Mouse (Mus musculus) cerebellum, adult 9-10 months (tissue): Measurements from ENCODE around the gene Gm49711.

Experiments used
- DNase-seq: peaks from one replicate; pipeline ENCODE4 v3.0.0; 2022

Gm49711 gene

DNA sequence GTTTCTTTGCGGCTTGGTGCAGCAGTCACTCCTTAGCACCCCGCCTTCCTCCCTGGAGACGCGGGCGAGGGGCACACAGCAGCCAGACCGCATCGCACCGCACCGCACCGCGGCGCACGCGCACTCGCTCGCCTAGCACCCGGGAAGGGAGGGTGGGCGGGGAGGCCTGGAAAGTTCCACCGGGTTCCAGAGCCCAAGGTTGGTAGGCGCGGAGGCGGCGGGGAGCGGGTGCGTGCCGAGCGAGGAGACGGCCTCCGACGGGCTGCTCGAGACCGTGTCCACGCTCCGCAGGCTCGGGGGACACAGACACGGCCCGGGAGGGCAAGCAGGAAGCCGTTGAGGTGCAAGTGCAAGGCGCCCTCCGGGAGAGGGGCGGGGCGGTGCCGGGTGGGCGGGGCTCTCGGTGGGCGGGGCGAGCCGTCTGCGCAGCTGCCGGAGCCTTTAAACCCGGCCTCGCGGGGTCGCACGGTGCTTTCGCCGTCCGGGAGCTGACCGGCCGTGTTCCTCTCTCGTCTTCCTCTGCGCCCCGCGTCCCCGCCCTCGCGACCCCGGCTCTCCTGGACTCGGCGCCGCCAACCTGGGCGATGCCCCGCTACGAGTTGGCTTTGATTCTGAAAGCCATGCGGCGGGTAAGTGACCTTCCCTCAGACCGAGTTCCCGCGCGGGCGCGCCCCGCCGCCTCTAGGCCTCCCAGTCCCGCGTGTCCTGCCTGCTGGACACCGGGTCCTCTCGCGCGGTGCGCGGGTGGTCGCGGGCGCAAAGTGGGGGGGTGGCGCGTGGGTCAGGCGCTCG, at the start of gene Gm49711, which contains the start of the genes Mrps6 and Slc5a3:
TSS of gene Gm49711 (plus strand) at position 465 of the 792 bp plus-strand sequence.
TSS of gene Mrps6 (plus strand) at position 419 of the 792 bp plus-strand sequence.
TSS of gene Slc5a3 (plus strand) at position 471 of the 792 bp plus-strand sequence.
- peak; percentile 88 for DNase-seq

DNA sequence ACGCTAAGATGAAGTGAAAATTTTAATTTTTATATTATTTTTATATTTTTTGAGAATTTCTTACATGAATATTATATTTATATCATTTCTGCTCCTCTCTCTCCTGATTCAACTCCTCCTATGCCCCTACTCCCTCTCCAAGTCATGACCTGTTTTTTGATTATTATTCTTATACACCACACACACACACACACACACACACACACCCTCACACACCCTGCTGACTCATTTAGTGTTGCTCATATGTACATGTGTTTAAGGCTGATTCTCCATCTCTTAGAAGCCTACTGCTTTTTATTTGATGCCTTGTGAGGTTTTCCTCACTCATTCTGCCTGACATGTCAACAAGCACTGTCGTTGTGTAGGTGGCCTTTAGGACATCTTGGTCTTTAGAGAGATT, 48.5 kb upstream of the Gm49711 start:
- DNase-seq = no peak

DNA sequence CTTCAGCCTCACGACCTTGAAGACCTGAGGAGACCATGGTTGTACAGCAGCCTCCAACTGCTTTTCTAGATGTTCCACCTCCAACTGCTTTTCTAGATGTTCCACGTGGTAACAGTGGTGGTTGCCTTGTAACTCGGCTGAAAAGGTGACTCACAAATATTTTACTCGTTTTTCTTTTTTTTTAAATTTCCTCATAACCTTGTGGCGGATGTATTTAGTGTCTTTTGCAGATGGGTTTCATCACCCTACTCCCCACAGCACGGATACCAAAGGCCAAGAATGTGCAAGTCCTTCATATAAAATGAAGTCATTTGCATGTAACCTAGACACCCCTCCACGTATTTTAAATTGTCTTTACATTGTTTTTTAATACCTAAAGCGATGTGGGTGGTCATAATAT, 41.3 kb upstream of the Gm49711 start:
- DNase-seq = no peak

DNA sequence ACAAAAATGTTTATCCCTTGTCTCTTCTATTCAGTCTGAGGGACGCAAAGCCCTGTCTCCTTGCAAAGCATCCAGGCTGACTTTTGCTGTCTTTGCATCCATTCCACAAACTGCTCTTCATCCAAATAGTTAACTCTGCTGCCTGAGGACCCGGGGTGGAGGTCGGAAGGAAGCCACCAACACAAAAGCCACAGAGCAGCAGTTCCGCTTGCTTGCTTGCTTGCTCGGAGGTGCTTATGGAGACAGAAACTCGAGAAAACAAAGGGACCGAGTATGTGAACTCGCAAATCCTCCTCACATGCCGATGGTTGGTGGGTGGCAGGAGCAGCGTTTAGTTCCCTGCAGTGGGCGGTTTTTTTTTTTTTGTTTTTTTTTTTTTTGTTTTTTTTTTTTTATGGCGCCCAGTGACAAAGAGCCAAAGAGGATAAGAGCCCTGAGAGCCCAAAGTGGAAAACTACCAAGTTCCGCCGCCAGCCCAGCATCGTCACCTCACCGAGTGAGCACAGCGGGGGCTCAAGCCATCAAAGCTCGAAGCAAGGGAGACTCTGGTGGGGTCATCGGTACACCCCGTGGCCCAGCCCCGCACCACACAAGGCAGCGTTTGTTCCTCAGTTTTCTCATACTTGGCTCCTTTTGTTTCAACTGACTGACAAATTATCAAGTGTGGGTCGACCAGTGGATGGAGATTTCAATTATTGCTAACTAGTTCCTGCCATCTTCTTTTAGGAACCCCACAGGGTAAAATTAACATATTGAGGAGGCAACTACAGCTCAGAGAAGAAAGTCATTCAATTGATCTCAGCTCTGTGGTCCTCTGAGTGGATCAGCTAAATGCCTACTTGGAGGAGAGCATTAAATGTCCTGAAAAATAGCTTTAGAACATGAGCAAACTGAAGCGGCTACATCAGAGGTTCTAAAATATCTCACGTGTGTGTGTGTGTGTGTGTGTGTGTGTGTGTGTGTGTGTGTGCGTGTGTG, 38.7 kb upstream of the Gm49711 start:
- peak; percentile 8 for DNase-seq

DNA sequence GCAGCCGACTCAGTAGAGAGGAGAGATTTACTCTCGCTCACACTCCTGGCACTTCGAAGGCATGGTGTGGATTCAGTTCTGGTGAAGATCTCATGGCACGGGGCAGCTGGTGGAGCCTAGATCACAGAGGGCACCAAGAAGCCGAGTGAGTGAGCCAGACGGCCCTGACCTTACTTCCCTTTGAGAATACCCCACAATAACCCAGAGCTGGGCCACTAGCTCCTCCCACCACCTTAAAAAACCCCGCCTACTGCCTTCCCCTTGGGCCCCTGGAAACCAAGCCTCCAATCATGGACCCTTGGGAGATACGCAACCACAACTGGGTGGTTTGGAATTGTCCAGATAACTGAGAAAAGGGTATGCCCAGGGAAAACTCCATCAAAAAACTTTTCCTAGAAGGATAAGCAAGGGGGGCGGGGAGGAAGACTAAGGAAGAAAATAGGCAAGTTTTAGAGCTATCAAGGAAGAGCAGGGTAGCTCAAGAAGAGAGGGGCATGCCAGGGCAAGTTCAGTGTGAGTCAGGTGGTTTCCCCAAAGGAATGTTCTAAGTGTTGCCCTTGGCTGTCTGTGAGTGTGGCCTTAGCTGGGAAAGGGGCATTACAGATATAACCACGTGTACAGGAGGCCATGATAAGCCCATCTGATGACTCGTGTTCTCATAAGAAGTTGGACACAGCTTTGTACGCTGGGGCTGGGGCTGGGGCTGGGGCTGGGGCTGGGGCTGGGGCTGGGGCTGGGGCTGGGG, 36.3 kb upstream of the Gm49711 start:
- DNase-seq = no peak

DNA sequence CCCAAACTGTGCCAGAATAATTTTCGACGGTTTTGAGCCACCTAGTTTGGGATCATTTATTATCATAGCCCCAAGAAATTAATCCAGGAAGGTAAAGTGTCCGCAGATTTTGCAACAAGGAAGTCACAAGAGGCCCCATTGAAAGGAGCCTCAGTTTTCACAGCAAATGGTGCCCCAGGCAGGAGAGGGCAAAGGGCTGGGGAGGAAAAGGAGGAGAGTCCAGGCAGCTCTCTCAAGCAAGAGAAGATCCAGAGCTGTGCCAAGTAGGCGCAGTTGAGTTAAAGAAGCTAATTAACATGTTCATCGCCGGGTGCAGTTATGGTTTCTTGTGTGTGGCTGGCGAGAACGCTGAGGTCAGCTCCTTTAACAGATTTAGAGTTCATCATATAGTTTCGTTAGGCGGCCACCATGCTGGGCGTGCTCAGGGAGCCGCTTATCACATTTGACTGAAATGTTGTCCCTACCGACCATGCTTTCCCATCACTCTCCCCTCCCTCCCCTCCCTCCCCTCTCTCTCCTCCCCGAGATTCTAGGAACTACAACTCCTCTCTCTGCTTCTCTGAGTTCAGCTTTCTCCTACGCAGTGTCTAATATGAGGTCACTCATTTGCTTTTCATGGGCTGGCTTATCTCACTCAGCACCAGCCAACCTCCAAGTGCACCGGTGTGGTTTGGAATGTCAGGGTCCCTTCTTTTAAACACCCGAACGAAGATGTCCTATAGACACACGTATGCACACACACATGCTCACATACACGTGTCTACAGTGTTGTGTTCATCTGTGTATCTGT, 35.4 kb upstream of the Gm49711 start:
- no peak for DNase-seq

DNA sequence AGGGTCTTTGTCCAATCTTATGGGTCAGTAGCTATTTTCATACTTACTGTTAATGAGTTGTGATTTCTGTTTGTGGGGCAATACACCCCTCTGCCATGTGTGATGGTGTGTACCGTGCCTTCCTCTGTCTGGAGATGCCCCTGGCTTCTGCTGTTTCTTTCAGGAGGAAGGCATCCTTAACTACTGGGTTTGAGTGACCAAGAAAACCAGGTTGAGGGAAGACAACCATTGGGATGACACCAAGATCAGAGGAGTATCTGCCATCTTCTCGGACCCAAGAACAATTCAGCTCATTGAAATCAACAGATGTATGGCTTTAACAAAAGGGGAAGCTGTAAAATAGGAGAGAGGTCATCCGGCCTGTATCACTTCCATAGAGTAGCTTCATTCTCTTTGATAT, 24.8 kb upstream of the Gm49711 start:
- DNase-seq = no peak

DNA sequence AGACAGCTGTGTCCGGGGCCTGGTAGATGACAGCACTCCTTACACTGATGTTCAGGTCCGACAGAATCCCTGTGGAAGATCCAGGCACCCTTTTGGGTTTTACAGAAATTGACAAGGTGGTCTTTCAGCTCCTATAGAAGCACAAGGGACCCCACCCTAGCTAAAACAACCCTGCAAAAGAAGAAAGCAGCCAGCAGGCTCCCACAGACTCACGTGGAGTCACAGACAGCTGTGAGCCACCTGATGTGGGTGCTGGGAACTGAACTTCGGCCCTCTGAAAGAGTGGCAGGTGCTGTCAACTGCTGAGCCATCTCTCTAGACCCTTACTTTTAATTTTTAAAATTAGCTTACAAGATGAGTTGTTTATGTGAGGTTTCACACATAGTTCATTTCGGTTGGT, 23.4 kb upstream of the Gm49711 start:
- no peak for DNase-seq

DNA sequence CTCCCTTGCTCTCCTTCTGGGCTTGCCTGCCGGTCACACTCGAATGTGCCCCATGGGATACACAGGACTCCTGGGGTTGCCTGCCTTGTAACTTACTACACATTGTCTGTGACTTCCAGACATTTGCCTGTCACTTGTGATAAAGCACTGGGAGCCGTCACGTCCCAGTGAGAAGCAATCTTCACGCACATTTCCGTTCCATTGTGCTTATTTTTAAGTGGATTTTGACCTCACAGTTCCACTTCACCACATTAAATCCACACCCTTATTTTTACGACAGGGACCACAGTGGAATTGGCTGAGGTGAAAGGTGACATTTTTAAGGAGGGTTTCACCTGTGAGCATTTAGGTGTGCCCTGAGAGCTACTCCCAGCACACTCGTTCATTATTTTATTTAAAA, 21.4 kb upstream of the Gm49711 start:
- DNase-seq = no peak

DNA sequence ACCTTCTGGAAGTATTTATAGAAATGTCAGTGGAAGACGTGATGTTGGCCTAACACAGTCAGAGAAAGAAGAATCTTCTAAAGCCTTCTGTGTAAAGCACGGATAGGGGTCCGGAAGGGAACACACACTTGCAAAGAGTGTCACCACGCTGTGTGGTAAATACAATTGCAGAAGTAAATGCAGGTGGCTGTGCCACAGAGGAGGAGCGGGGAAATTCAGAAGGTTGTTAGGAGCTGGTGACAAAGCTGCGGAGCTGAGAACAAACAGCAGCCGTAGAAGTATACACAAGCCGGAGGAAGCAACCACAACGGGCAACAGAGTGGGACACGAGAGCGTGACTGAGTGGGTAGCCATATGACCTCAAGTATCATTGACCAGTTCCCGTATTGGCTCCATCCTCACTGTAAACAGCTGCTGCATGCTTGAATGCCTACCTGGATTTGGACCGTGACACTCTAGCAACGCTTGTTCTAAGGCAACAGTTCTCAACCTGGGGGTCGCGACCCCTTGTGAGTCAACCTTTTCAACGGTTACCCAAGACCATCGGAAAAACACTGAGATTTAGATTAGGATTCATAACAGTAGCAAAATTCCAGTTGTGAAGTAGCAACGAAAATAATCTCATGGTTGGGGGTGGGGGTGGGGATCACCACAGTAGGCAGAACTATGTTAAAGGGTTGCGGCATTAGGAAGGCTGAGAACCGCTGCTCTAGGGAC, 20.1 kb upstream of the Gm49711 start:
- no peak for DNase-seq

DNA sequence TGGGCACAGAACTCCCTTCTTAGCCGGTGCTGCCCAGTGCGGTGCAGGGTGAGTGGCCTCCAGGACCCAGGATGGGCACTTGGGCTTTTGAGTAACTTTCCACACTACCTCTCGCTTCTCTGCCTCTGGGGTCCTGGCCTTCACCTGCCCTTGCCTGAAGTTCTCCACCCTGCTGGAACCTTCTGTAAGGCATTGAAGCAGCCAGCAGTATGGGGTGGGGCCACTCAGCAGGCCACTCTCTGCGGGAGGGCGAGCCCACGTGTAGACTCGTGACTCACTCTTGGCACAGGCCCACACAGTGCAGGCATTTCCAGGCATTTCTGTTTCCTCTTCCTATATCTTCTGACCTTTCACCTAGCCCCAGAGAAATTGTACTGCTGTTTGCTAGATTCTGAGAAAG, 18.7 kb upstream of the Gm49711 start:
- DNase-seq = no peak

DNA sequence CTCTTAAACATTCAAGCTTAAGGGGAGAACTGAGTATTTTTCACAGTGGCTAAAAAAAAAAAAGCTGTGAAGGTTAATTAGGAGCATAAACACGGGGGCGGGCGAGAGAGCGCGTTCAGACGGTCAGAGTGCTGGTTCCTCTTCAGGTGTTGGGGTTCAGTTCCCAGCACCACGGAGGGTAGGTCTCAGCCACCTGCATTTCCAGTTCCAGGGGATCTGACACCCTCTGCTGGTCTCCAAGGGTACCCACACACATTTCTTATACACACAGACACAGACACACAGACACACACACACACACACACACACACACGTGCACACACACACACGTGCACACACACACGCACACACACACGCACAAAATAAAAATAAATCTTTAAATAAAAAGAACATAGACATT, 18.1 kb upstream of the Gm49711 start:
- DNase-seq = no peak

DNA sequence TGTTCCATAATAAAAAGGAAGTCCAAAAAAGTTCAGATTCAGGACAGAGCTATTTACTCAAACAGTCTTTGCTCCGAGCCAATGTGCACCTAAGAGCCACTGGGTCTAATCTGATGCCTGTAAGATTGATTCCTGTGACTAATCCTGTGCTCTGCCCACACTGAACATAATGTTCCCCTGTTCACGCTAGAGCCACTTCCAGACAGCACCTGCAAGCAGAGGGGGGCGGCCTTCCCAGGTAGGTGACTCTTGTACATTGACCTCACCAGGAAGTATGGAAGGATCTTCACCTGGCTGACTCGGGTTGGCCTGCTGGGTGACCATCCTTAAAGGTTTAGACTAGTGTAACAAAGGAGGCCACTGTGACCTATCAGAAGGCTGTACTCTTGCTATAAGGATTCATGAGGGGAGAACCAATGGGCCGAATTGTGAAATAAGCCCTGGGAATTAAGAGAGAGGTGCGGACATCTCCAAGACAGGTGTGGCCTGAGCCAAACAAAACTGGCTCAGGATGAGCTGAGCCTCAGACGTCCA, 6.3 kb upstream of the Gm49711 start:
- no peak for DNase-seq

DNA sequence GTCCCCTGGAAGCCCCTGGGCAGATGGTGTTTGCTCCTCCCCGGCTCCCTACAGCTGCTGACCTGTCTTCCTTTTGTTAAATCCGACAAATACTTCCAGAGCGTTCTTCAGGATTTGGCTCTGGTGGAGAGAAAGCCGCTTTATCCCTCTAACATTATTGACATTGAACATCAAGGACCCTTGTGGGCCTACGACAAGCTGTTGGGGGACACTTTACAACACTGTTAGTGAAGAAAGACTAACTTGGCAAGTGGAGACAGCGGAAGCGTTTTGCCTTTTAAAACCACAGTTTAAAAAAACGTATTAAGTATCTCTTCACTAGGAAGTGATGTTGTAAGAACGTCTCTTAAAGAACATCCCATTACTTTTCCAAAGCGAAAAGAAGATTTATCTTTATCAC, 5.5 kb upstream of the Gm49711 start:
- DNase-seq = no peak

DNA sequence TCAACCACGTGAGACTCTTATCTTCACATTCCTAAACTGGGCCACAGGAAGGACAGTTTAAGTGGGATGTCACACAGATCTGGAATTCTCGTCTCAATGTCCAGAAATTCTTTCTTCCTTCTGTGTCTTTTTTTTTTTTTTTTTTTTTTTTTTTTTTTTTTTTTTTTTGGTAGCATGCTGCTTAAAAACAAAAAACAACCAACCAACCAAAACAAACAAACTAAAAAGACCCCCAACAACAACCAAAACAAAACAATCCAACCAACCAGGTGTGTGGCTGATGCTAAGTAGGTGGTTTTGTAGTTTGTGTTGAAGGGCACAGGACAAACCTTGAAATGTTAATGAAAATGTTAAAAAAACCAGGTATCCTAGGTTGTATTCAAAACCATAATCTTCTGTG, 1.4 kb upstream of the Gm49711 start:
- DNase-seq = no peak

DNA sequence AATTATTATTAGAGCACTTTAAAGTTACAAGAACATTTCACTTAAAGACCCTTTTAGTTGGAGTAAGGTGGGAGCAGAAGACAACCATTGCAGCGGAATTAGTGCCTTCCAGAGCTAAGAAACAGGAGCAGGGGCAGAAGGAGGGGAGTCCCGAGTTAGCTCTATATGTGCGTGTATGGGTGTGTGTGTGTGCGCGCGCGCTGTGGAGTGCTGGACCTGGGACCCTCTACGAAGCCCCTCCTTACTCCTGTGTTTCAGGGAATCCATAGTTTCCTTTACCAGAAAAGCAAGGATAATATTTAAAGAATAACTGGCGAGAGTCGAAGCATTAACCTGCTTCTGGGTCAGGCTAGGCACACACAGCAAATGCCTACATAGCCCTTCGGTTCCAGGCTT, 662 bp upstream of the Gm49711 start:
- no peak for DNase-seq

DNA sequence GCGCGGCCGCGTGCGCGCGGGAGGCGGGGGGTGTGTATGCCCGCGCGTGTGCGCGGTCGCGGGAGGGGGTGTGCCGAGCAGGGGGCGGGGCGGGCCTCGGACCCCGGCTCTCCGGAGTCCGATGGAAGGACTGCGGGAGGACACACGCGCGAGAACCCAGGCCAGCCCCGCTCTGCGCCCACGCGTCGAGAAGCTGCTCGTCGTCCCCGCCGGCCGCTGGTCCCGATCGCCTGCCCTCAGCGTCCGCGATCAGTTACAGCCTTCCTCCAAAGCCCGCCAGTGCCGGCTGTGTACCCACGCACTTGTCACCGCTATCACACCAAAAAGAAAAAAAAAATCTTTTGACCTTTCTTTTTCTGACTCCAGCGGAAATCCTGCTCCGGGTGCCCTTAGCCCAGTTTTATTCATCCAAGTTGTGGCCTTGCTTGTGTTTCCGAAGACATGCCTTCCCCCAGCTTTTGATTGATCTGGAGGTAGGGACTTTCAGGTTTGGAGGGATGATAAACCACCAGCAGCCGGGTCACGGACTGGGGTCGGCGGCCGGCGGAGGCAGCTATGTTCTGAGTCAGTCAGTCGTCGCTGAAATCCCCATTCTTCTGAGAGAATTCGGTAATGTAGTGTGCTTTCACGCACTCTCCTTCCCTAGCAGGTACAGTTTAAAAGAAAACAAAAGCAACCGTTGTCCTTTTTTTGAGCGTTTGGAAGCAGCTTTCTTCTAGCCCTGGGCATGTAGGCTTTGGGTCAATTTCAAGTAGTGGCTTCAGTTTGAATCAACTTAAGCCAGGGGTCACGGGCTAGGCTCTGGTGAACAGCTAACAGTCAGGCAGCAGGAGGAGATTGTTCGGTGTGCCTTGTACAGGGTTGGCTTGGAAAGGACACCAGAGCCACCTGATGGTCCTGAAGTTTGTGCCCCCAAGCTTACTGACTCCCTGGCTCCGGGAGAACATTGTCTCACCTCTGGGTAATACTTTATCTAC, 816 bp downstream of the Gm49711 start:
- DNase-seq = no peak

DNA sequence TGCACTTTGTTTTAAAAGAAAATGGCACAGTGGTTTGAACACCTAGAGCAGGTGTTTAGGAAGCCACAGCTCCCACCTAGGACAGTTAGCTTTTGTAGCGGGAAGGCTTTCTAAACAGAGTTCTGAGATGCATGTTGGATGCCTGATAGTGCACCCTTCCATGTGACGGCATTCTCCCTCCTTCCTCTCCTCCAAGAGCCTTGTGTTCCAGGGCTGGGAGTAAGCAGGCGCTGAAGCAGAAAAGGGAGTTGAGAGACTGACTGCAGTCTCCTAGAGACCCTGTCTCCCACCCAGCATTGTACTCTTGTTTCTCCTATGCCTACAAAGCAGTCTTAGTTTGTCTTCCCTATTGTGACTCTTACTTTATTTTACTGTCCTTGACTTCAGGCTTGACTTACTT, 2.1 kb downstream of the Gm49711 start:
- no peak for DNase-seq

DNA sequence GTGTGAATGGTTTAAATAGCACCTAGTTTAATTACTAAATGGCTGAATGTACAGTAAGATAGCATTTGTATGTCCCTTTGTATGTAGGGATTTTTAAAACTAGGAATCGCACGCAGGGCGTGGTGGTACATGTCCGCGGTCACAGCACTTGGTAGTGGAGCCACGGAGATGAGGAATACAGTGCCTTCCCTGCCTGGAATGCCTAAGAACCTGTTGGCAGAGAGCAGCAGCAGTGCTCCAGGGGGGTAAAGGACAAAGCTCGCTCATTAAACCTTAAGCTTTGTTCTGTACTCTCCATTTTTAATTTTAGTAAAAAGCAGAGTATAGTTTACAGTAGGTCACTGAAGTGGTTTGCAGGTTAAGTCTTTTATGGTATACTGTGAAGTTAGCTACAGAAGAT, 3.5 kb downstream of the Gm49711 start:
- DNase-seq = no peak

DNA sequence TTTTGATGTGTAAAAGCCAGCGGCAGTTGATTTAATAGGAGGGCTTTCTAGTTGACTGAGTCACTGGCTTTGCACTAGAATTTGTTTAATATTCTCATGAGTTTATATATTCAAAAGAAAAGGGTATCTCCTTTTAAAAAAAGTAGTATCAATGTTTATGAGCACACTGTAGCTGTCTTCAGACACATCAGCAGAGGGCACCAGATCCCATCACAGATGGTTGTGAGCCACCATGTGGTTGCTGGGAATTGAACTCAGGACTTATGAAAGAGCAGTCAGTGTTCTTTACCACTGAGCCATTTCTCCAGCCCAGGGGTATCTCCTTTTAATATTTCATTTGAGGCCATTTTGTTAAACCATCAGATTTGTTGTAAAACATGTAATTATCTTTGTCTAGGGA, 4.7 kb downstream of the Gm49711 start:
- DNase-seq = no peak
